Mouse (Mus musculus): ENCODE results near the gene Tmem179b.
"Not testable (repeated sequence)": the region's sequence is repeated elsewhere in the genome, so short reads cannot be mapped to it uniquely, and the experiment has no call there.

The Tmem179b gene

GRCm38 (mm10) chr19:8734334-8734733 is 39.9 kb downstream of the Tmem179b start:
- in situ Hi-C loops (cut with MboI), result no loop called here

- in situ Hi-C loops (cut with MboI), result not testable (repeated sequence)
Measured at GRCm38 (mm10) chr19:8728335-8729099, 45.8 kb downstream of the Tmem179b start.

GRCm38 (mm10) chr19:8727495-8728114 is 46.7 kb downstream of the Tmem179b start:
- in situ Hi-C loops (cut with MboI), result no loop called here

- in situ Hi-C loops (cut with MboI), result no loop called here
Measured at GRCm38 (mm10) chr19:8726609-8727390, 47.5 kb downstream of the Tmem179b start.

- in situ Hi-C loops (cut with MboI), result no loop called here
Measured at GRCm38 (mm10) chr19:8725081-8725613, 49.1 kb downstream of the Tmem179b start.

GRCm38 (mm10) chr19:8724392-8724791 is 49.9 kb downstream of the Tmem179b start:
- in situ Hi-C loops (cut with MboI), result no loop called here

- in situ Hi-C loops (cut with MboI), result no loop called here
Measured at GRCm38 (mm10) chr19:8723574-8724346, 50.5 kb downstream of the Tmem179b start.

GRCm38 (mm10) chr19:8722907-8723573 is 51.2 kb downstream of the Tmem179b start, which contains the start of gene Slc3a2:
Gene Slc3a2, minus strand, starts transcription at chr19:8723369.
- in situ Hi-C loops (cut with MboI), result no loop called here

- in situ Hi-C loops (cut with MboI), result no loop called here
Measured at GRCm38 (mm10) chr19:8722559-8722906, 51.7 kb downstream of the Tmem179b start.
